Mouse (Mus musculus) midbrain, embryonic 15.5 days (tissue): Measurements from ENCODE around the gene Gm21887. TPM values are rescaled to one million over a fixed set of nuclear protein-coding genes. Genes with fewer than 3 reads are reported as not detected.
"Not testable (repeated sequence)": the region's sequence is repeated elsewhere in the genome, so short reads cannot be mapped to it uniquely, and the experiment has no call there.

ENCODE experiments used
- ATAC-seq: fragments of 200-750 bp; cut with Nextera tagmentation; replicated peaks from 2 replicates; pipeline ENCODE4 v1.8.0; 2017; ENCODE audit warnings: moderate TSS enrichment
- H3K27ac ChIP-seq: fragments of 300-500 bp; sonication (generic); 2 replicates; pipeline ENCODE4 v1.5.1; 2015; ENCODE audit warnings: mild to moderate bottlenecking, inconsistent platforms
- H3K27me3 ChIP-seq: fragments of 300-500 bp; sonication (generic); replicated peaks from 2 replicates; pipeline ENCODE4 v1.6.1; 2015; ENCODE audit warnings: inconsistent platforms
- H3K36me3 ChIP-seq: fragments of 300-500 bp; sonication (generic); replicated peaks from 2 replicates; pipeline ENCODE4 v1.6.1; 2015; ENCODE audit warnings: inconsistent platforms
- H3K4me1 ChIP-seq: fragments of 300-500 bp; sonication (generic); 2 replicates; pipeline ENCODE4 v1.6.1; 2015; ENCODE audit warnings: inconsistent platforms
- H3K4me2 ChIP-seq: fragments of 300-500 bp; sonication (generic); 2 replicates; pipeline ENCODE4 v1.6.1; 2015; ENCODE audit warnings: inconsistent platforms, mild to moderate bottlenecking, moderate library complexity
- H3K4me3 ChIP-seq: fragments of 300-500 bp; sonication (generic); 2 replicates; pipeline ENCODE4 v1.5.1; 2015; ENCODE audit warnings: mild to moderate bottlenecking, inconsistent platforms
- H3K9ac ChIP-seq: fragments of 300-500 bp; sonication (generic); 2 replicates; pipeline ENCODE4 v1.6.1; 2015; ENCODE audit warnings: mild to moderate bottlenecking, inconsistent platforms
- H3K9me3 ChIP-seq: fragments of 300-500 bp; sonication (generic); 2 replicates; pipeline ENCODE4 v1.6.1; 2016; ENCODE audit warnings: inconsistent platforms
- WGBS: fragments of 180-500 bp; shearing (Covaris S2); methylation state at CpG from one replicate; pipeline ENCODE4 v1.1.7; 2015; ENCODE audit warnings: mixed read lengths; 5-methylcytosine and 5-hydroxymethylcytosine counted together
- polyA plus RNA-seq: library from polyadenylated mRNA; unstranded; fragments of >200 nt; fragmentation: Nextera tagmentation; extraction: Ambion mirVana; gene quantifications from 2 replicates; pipeline ENCODE4 v1.2.1, GENCODE M21; 2015

Gm21887 gene
- polyA plus RNA-seq, 1 experiment from 2014 or later = 187 TPM

DNA sequence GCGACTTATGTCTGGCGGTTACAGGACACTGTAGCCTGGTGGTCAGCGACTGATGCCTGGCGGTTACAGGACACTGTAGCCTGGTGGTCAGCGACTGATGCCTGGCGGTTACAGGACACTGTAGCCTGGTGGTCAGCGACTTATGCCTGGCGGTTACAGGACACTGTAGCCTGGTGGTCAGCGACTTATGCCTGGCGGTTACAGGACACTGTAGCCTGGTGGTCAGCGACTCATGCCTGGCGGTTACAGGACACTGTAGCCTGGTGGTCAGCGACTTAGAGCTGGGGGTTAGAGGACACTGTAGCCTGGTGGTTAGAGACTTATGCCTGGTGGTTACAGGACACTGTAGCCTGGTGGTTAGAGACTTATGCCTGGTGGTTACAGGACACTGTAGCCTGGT lies 4.0 kb downstream of the Gm21887 start:
- not testable (repeated sequence) for H3K4me2 ChIP-seq, H3K27me3 ChIP-seq, H3K9ac ChIP-seq, H3K27ac ChIP-seq, H3K4me1 ChIP-seq, ATAC-seq, H3K4me3 ChIP-seq
- H3K9me3 ChIP-seq = peaks cover 14% of the 10 kb centered on the region
- no CpG with 5 or more reads among the region's 13 CpGs for WGBS
- H3K36me3 ChIP-seq = peaks cover 10% of the 10 kb centered on the region

DNA sequence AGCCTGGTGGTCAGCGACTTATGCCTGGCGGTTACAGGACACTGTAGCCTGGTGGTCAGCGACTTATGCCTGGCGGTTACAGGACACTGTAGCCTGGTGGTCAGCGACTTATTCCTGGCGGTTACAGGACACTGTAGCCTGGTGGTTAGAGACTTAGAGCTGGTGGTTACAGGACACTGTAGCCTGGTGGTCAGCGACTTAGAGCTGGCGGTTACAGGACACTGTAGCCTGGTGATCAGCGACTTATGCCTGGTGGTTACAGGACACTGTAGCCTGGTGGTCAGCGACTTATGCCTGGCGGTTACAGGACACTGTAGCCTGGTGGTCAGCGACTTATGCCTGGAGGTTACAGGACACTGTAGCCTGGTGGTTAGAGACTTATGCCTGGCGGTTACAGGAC lies 4.6 kb downstream of the Gm21887 start:
- WGBS = 86% methylated on average over 8 of the region's 13 CpGs
- not testable (repeated sequence) for H3K27me3 ChIP-seq, H3K4me2 ChIP-seq, H3K4me1 ChIP-seq, H3K9ac ChIP-seq, ATAC-seq, H3K4me3 ChIP-seq, H3K27ac ChIP-seq
- Histone ChIP-seq H3K36me3 (peaks cover 12% of the 10 kb centered on the region), H3K9me3 (peaks cover 14% of the 10 kb centered on the region)

DNA sequence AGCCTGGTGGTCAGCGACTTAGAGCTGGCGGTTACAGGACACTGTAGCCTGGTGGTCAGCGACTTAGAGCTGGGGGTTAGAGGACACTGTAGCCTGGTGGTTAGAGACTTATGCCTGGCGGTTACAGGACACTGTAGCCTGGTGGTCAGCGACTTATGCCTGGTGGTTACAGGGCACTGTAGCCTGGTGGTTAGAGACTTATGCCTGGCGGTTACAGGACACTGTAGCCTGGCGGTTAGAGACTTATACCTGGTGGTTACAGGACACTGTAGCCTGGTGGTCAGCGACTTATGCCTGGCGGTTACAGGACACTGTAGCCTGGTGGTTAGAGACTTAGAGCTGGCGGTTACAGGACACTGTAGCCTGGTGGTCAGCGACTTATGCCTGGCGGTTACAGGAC lies 6.4 kb downstream of the Gm21887 start:
- H3K27ac ChIP-seq, H3K4me2 ChIP-seq, H3K4me3 ChIP-seq, H3K27me3 ChIP-seq, ATAC-seq, H3K9ac ChIP-seq, H3K4me1 ChIP-seq: not testable (repeated sequence)
- WGBS = 91% methylated on average over 10 of the region's 12 CpGs
- Histone ChIP-seq H3K9me3 (peaks cover 11% of the 10 kb centered on the region), H3K36me3 (peaks cover 24% of the 10 kb centered on the region)

DNA sequence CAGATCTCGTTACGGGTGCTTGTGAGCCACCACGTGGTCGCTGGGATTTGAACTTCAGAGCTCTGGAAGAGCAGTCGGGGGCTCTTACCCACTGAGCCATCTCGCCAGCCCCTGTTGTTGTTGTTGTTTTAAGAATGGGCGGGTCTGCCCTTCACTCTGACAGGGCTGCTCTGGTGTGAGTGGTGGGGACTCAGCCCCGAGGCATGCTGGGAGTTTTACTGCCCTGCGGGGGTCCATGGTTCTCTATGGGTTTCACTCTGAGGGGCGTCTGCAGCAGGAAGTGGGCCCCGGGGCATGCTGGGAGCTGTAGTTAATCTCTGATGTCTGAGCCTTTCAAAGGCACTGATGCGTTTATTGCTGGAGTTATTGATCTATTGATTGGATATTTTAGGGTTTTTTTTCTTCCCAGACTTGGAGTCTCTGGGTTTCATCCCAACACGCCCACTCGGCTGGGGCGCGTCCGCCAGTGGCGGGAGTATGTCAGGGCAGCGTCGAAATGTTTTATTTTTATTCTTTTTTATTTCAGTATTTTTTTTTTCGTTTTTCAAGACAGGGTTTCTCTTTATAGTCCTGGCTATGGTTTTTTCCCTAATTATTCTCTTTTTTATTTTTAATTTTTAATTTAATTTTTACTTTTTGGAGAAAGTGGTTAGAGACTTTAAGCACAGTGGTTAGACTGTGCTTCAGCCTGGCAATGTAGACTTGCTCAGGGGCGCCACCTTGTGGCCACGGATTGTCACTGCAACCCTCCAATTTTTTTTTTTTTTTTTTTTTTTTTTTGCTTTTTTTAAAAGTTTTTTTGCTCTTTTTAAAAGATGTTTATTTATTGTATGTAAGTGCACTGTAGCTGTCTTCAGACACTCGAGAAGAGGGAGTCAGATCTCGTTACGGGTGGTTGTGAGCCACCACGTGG lies 8.1 kb downstream of the Gm21887 start:
- peak; percentile 73 for ATAC-seq
- H3K4me2 ChIP-seq, H3K27me3 ChIP-seq, H3K4me3 ChIP-seq, H3K4me1 ChIP-seq, H3K9ac ChIP-seq: not testable (repeated sequence)
- WGBS = 50% methylated on average over 27 of the region's 27 CpGs
- Histone ChIP-seq H3K36me3 (peaks cover 23% of the 10 kb centered on the region), H3K27ac (0 out of 2 replicates have a peak overlapping the region, but pooled peaks have one; percentile 1), H3K9me3 (peaks cover 15% of the 10 kb centered on the region)

DNA sequence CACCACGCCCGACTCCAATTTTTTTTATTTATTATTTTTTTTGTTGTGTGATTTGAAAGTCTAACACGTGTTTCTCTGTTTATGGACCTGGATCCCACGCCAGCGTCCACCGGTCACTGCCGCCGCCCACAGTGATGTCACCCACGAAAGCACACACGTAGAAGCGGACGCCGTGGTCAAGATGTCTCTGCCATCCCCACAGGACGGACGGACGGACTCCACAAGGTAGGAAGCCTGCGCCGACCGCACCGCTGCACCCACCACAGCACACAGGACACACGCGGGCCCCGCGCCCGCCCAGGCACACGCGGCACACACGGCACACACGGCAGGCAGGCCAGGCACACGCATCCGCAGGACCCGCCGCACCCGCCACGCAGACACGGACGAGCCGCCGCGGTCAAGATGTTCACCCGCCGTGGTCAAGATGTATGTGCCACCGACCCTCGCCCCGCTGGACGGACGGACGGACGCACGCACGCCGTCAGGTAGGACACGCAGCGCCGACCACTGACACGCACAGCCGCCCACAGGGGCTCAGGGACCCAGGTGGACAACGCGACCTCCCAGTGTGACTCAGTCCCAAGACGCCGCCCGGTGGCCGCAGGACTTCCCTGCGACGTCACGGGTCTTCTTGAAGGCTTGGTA lies 9.2 kb downstream of the Gm21887 start:
- H3K4me1 ChIP-seq, H3K4me3 ChIP-seq, H3K4me2 ChIP-seq, H3K27ac ChIP-seq, H3K9ac ChIP-seq, H3K27me3 ChIP-seq: not testable (repeated sequence)
- peaks cover 23% of the 10 kb centered on the region for H3K36me3 ChIP-seq
- WGBS = 84% methylated on average over 66 of the region's 66 CpGs
- ATAC-seq = peak; percentile 88
- peaks cover 15% of the 10 kb centered on the region for H3K9me3 ChIP-seq

DNA sequence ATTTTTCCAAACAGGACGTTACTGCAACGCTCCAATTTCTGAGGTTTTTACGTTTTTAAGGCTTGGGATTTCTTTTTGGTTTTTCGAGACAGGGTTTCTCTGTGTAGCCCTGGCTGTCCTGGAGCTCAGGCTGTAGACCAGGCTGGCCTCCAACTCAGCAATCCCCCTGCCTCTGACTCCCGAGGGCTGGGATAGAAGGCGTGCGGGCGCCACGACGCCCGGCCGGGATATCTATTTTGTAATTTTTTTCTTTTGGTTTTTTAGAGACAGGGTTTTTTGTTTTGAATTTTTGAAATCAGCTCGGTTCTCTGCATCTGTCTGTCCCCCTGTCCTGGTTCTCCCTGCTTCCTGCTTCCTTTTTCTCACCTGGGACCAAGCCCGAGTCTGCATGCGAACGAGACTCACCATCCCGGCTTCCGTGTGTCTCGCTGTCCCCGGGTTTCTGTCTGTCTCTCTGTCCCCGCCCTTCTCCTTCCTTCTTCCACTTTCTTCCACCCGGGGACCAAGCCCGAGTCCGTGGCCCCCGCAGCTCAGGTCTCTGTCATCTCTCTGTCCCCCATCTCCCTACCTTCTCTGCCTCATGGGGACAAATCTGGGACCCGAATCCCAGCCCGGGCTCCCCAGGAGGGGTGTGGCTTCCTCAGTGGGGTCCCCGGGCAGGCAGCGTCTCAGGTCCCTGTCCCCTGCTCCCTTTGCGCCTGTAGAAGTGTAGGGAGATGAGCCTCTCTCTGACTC lies 9.9 kb downstream of the Gm21887 start:
- not testable (repeated sequence) for H3K4me3 ChIP-seq, H3K4me1 ChIP-seq, H3K9ac ChIP-seq, H3K4me2 ChIP-seq, H3K27me3 ChIP-seq
- Histone ChIP-seq H3K9me3 (peaks cover 15% of the 10 kb centered on the region), H3K36me3 (peaks cover 23% of the 10 kb centered on the region), H3K27ac (peak overlapping the region; percentile 36)
- WGBS = 84% methylated on average over 30 of the region's 30 CpGs
- ATAC-seq = peak; percentile 62

DNA sequence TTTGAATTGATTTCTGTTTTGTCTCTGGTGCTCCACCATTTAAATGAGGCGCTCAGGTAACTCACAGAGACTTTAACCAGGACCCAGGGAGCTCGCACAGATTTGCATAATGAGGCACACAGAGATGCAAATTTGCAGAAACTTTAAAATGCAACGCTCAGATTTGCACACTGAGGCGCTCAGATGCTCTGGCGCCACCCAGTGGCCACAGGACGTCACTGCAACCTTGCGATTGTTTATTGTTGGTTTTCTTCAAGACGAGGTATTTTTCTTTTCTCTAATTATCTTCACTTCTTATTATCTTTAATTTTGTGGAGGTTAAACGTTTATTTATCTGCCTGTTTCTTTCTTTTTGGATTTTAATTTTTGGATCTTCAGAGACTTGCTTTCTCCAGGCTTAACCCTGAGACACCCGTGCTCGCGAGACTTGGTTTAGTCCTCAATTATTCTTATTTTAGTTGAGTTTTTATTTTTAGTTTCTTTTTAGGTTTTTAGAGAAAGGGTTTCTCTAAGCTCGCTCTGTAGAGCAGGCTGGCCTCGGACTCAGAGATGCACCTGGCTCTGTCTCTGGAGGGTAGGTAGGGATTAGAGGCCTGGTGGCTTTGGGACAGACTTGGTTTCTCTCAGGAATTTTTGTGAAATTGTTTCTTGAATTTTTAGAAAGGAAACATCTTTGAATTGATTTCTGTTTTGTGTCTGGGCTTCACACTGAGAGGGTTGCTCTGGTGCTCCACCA lies 10.7 kb downstream of the Gm21887 start:
- H3K4me1 ChIP-seq, H3K9ac ChIP-seq, H3K4me2 ChIP-seq, H3K27me3 ChIP-seq, H3K4me3 ChIP-seq, ATAC-seq: not testable (repeated sequence)
- H3K36me3 ChIP-seq = peaks cover 23% of the 10 kb centered on the region
- WGBS = 52% methylated on average over 14 of the region's 14 CpGs
- peaks cover 15% of the 10 kb centered on the region for H3K9me3 ChIP-seq
- peak overlapping the region; percentile 49; the same call in 1 of the 2 replicates for H3K27ac ChIP-seq

DNA sequence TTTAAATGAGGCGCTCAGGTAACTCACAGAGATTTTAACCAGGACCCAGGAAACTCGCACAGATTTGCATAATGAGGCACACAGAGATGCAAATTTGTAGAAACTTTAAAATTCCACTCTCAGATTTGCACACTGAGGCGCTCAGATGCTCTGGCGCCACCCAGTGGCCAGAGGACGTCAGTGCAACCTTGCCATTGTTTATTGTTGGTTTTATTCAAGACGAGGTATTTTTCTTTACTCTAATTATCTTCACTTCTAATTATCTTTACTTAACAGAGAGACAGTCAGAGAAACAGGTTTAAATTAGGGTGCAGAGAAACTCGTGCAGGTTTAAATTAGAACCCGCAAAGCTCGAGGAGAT lies 11.2 kb downstream of the Gm21887 start:
- 47% methylated on average over 9 of the region's 9 CpGs for WGBS
- peak overlapping the region; percentile 49; the same call in 1 of the 2 replicates for H3K27ac ChIP-seq
- not testable (repeated sequence) for H3K4me1 ChIP-seq, H3K9ac ChIP-seq, H3K4me2 ChIP-seq, ATAC-seq, H3K27me3 ChIP-seq, H3K4me3 ChIP-seq
- H3K9me3 ChIP-seq = peaks cover 15% of the 10 kb centered on the region
- H3K36me3 ChIP-seq = peaks cover 23% of the 10 kb centered on the region

DNA sequence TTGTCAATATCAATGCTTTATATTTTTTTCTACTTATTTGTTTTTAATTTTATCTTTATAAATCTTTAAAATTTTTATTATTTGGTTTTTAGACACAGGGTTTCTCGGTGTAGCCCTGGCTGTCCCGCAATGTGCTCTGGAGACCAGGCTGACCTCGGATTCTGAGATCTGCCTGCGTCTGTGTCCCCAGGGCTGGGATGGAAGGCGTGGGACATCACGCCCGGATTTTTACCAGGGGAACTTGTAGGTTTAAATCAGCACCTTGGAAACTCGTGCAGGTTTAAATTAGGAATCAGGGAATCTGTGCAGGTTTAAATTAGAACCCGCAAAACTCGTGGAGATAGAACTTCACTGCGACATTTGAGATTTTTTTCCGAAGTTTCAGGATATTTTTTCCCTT lies 11.7 kb downstream of the Gm21887 start:
- not testable (repeated sequence) for H3K9ac ChIP-seq, H3K4me2 ChIP-seq, ATAC-seq, H3K4me1 ChIP-seq, H3K27me3 ChIP-seq, H3K4me3 ChIP-seq
- peaks cover 23% of the 10 kb centered on the region for H3K36me3 ChIP-seq
- 76% methylated on average over 12 of the region's 12 CpGs for WGBS
- H3K9me3 ChIP-seq = peaks cover 15% of the 10 kb centered on the region
- 0 out of 2 replicates have a peak overlapping the region, but pooled peaks have one; percentile 2 for H3K27ac ChIP-seq

DNA sequence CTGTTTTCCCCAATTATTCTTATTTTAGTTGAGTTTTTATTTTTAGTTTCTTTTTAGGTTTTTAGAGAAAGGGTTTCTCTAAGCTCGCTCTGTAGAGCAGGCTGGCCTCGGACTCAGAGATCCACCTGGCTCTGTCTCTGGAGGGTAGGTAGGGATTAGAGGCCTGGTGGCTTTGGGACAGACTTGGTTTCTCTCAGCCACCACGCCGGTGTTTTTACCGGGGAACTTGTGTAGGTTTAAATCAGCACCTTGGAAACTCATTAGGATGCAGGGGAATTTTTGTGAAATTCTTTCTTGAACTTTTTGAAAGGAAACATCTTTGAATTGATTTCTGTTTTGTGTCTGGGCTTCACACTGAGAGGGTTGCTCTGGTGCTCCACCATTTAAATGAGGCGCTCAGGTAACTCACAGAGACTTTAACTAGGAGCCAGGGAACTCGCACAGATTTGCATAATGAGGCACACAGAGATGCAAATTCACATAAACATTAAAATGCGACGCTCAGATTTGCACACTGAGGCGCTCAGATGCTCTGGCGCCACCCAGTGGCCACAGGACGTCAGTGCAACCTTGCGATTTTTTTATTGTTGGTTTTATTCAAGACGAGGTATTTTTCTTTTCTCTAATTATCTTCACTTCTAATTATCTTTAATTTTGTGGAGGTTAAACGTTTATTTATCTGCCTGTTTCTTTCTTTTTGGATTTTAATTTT lies 12.4 kb downstream of the Gm21887 start:
- not testable (repeated sequence) for H3K27me3 ChIP-seq, H3K27ac ChIP-seq, ATAC-seq, H3K9ac ChIP-seq, H3K4me2 ChIP-seq, H3K4me3 ChIP-seq, H3K4me1 ChIP-seq
- WGBS = 50% methylated on average over 15 of the region's 15 CpGs
- Histone ChIP-seq H3K36me3 (peaks cover 23% of the 10 kb centered on the region), H3K9me3 (peaks cover 15% of the 10 kb centered on the region)
